Mouse (Mus musculus) forebrain, embryonic 14.5 days (tissue): ENCODE results near the gene Tmem14a. TPM values are rescaled to one million over a fixed set of nuclear protein-coding genes. Genes with fewer than 3 reads are reported as not detected.
"Not testable (repeated sequence)": the region's sequence is repeated elsewhere in the genome, so short reads cannot be mapped to it uniquely, and the experiment has no call there.

Experiments used
- ATAC-seq: fragments of 200-750 bp; cut with Nextera tagmentation; 2 replicates; pipeline ENCODE4 v1.8.0; 2017; ENCODE audit warnings: mild to moderate bottlenecking, moderate library complexity
- DNase-seq: peaks from one replicate; pipeline ENCODE4 v3.0.0-alpha.2; 2015; ENCODE audit warnings: low spot score
- H3K27ac ChIP-seq: fragments of 300-500 bp; sonication (generic); 2 replicates; pipeline ENCODE4 v1.5.1; 2014; ENCODE audit warnings: low read depth, mild to moderate bottlenecking, control low read depth, low read length, moderate library complexity
- H3K27me3 ChIP-seq: fragments of 300-500 bp; sonication (generic); replicated peaks from 2 replicates; pipeline ENCODE4 v1.6.1; 2014; ENCODE audit warnings: low read length, control low read depth, mixed read lengths; ENCODE audit not compliant: control insufficient read depth, insufficient read depth
- H3K36me3 ChIP-seq: fragments of 300-500 bp; sonication (generic); 2 replicates; pipeline ENCODE4 v1.6.1; 2014; ENCODE audit warnings: low read length, control low read depth; ENCODE audit not compliant: control insufficient read depth, insufficient read depth
- H3K4me1 ChIP-seq: fragments of 300-500 bp; sonication (generic); 2 replicates; pipeline ENCODE4 v1.6.1; 2014; ENCODE audit warnings: antibody characterized with exemption, low read length, control low read depth; ENCODE audit not compliant: control insufficient read depth, insufficient read depth
- H3K4me2 ChIP-seq: fragments of 300-500 bp; sonication (generic); 2 replicates; pipeline ENCODE4 v1.6.1; 2014; ENCODE audit warnings: mild to moderate bottlenecking, control low read depth, low read length
- H3K4me3 ChIP-seq: fragments of 300-500 bp; sonication (generic); 2 replicates; pipeline ENCODE4 v1.5.1; 2014; ENCODE audit warnings: low read depth, low read length, control low read depth
- H3K9ac ChIP-seq: fragments of 300-500 bp; sonication (generic); 2 replicates; pipeline ENCODE4 v1.6.1; 2014; ENCODE audit warnings: mild to moderate bottlenecking, low read length, control low read depth, moderate library complexity
- H3K9me3 ChIP-seq: fragments of 300-500 bp; sonication (generic); replicated peaks from 2 replicates; pipeline ENCODE4 v1.6.1; 2016; ENCODE audit warnings: low read length, control low read depth, mixed read lengths; ENCODE audit not compliant: control insufficient read depth
- WGBS: fragments of 180-500 bp; shearing (Covaris S2); extraction: QIAGEN DNeasy Blood & Tissue Kit; methylation state at CpG from one replicate; pipeline ENCODE4 v1.1.7; 2014; 5-methylcytosine and 5-hydroxymethylcytosine counted together
- polyA plus RNA-seq: library from polyadenylated mRNA; unstranded; fragments of >200 nt; fragmentation: Nextera tagmentation; extraction: Ambion mirVana; gene quantifications from 2 replicates; pipeline ENCODE4 v1.2.1, GENCODE M21; 2014

Tmem14a gene
- polyA plus RNA-seq: 15.9 and 17.8 TPM in 2 replicates

DNA sequence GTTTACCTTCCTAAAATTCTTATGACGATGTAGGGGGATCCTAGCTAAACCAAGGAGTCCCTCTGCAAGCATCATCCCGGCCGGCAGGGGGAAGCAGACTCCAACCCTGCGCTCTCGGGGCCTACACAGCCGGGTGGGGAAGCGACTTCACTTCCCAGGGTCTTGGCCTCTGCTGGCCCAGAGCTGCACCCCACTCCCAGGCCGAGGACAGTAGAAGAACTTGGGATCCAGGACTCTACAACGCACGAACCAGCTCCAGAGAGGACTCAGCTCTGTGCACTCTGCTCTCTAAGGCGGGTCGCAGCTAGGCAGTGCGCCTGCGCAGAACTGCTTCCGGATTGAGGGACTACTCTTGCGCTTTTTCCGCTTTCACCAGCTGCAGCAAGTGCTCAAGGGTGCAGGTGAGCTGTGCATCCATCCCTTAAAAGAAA, at the start of gene Tmem14a:
Gene Tmem14a, plus strand, starts transcription at position 87 of the 431 bp plus-strand sequence.
- WGBS: under 1% methylated on average over 17 of the region's 17 CpGs
- ATAC-seq (peak; percentile 98), DNase-seq (peak; percentile 94)
- H3K9ac ChIP-seq: peak within 1 kb of the TSS; percentile 83
- peak within 1 kb of the TSS; percentile 58 for H3K4me3 ChIP-seq
- H3K27me3 ChIP-seq: no peaks in the 10 kb centered on the region
- H3K4me2 ChIP-seq: peak within 1 kb of the TSS; percentile 61
- H3K4me1 ChIP-seq: 0 out of 2 replicates have a peak, but pooled peaks cover 3% of the 10 kb centered on the region
- no peaks in the 10 kb centered on the region for H3K36me3 ChIP-seq
- no peaks in the 10 kb centered on the region for H3K9me3 ChIP-seq
- peak within 1 kb of the TSS; percentile 44; the same call in 1 of the 2 replicates for H3K27ac ChIP-seq

GRCm38 (mm10) chr1:21185196-21185595, 33.2 kb upstream of the Tmem14a start:
- Histone ChIP-seq H3K27ac (no peak overlapping the region), H3K4me2 (no peak overlapping the region), H3K36me3 (no peaks in the 10 kb centered on the region), H3K9me3 (no peaks in the 10 kb centered on the region), H3K4me1 (no peaks in the 10 kb centered on the region), H3K27me3 (no peaks in the 10 kb centered on the region), H3K4me3 (no peak overlapping the region), H3K9ac (no peak overlapping the region)
- 97% methylated on average over 6 of the region's 6 CpGs for WGBS
- ATAC-seq: no peak
- no peak for DNase-seq

- 82% methylated on average over 1 of the region's 1 CpGs for WGBS
- no peak overlapping the region for H3K4me2 ChIP-seq
- H3K27ac ChIP-seq: no peak overlapping the region
- no peak for DNase-seq
- H3K27me3 ChIP-seq: no peaks in the 10 kb centered on the region
- H3K4me1 ChIP-seq: no peaks in the 10 kb centered on the region
- no peak overlapping the region for H3K4me3 ChIP-seq
- H3K9ac ChIP-seq: no peak overlapping the region
- no peaks in the 10 kb centered on the region for H3K36me3 ChIP-seq
- no peak for ATAC-seq
- no peaks in the 10 kb centered on the region for H3K9me3 ChIP-seq
These were observed 12.1 kb upstream of the Tmem14a start for GRCm38 (mm10) chr1:21206241-21206640.

DNA sequence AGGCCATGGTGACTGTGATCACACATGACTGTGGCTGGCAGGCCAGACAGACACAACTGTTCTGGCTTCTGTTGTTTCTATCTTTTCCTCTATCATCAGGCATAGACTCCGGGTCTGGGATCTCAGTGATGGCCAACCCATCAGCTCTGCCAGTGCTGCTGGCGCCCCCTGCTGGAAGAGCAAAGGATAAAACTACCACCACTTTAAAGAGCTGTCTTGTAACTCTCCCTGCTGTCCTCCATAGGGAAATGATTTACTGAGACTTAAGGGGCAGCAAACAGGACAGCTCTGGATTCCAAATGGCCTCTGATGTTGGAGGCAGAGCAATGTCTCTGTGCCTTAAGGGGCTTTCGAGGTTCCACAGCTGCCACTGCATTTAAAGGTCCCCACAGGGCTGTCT, 4.8 kb upstream of the Tmem14a start:
- H3K27me3 ChIP-seq, H3K27ac ChIP-seq, H3K4me2 ChIP-seq, H3K9ac ChIP-seq, H3K4me1 ChIP-seq, H3K9me3 ChIP-seq, H3K4me3 ChIP-seq, H3K36me3 ChIP-seq, DNase-seq, ATAC-seq: not testable (repeated sequence)
- 23% methylated on average over 3 of the region's 3 CpGs for WGBS

DNA sequence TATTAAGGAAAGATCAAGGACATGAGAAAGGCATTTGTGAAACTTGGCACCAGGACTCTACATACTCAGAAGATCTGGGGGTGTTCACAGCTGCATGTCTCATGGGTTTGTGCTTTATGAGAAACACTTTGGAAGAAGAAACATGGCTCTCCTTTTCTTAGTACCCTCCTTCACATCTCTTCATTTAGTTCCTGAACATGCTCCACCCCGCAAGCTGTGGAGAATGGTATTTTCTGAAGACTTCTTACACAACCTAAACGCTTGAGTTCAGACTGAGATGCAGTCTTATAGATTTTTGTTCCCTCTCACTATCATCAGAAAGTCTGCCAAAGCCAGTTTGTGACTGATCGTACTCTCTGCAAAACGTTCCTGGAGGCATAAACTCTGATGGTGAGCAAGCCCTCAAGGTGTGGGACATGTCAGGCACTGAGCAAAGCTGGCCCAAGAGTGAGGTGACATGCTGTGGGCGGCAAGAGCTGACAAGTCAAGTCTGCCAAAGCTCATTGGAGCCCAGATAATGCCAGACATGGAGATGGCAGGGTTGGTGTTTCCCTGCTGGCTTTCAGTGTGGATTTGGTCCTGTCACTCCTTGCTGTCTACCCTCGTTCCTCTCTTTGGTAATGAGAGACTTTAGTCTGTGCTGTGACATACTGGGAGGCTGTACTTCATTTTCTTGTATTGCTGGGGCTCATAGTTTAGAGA, 4.2 kb upstream of the Tmem14a start:
- H3K36me3 ChIP-seq, H3K27ac ChIP-seq, H3K4me1 ChIP-seq, H3K9ac ChIP-seq, ATAC-seq, H3K9me3 ChIP-seq, H3K27me3 ChIP-seq, DNase-seq, H3K4me2 ChIP-seq, H3K4me3 ChIP-seq: not testable (repeated sequence)
- 77% methylated on average over 6 of the region's 6 CpGs for WGBS

DNA sequence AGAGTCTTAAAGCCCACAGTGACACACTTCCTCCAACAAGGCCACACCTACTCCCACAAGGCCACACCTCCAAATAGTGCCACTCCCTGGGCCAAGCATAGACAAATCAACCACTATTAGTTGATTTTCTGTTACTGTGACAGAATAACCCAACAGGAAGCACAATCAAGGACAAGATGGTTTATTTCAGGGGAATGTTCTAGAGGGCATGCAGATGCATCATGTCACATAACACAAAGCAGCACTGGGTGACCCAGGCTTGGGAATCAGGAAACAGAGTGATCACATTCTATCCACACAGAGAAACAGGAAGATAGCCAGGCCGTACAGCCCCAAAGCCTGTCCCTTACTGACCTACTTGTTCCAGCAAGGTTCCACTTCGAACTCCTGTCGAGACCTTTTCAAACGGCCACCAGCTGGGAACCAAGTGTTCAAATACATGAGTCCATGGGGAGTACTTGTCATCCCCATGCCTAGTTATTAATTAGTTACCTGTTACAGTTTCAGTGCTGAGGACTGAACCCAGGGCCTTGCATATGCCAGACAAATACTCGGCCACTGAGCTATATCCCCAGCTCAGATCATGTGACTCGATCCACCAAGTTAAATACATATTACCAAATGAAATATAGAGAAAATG, 9.5 kb downstream of the Tmem14a start:
- no peak overlapping the region for H3K27ac ChIP-seq
- no peaks in the 10 kb centered on the region for H3K9me3 ChIP-seq
- ATAC-seq: no peak
- no peak overlapping the region for H3K4me2 ChIP-seq
- H3K36me3 ChIP-seq: 0 out of 2 replicates have a peak, but pooled peaks cover 10% of the 10 kb centered on the region
- H3K27me3 ChIP-seq: no peaks in the 10 kb centered on the region
- no peak for DNase-seq
- H3K4me1 ChIP-seq: no peaks in the 10 kb centered on the region
- H3K4me3 ChIP-seq: no peak overlapping the region
- WGBS: 85% methylated on average over 6 of the region's 6 CpGs
- no peak overlapping the region for H3K9ac ChIP-seq

DNA sequence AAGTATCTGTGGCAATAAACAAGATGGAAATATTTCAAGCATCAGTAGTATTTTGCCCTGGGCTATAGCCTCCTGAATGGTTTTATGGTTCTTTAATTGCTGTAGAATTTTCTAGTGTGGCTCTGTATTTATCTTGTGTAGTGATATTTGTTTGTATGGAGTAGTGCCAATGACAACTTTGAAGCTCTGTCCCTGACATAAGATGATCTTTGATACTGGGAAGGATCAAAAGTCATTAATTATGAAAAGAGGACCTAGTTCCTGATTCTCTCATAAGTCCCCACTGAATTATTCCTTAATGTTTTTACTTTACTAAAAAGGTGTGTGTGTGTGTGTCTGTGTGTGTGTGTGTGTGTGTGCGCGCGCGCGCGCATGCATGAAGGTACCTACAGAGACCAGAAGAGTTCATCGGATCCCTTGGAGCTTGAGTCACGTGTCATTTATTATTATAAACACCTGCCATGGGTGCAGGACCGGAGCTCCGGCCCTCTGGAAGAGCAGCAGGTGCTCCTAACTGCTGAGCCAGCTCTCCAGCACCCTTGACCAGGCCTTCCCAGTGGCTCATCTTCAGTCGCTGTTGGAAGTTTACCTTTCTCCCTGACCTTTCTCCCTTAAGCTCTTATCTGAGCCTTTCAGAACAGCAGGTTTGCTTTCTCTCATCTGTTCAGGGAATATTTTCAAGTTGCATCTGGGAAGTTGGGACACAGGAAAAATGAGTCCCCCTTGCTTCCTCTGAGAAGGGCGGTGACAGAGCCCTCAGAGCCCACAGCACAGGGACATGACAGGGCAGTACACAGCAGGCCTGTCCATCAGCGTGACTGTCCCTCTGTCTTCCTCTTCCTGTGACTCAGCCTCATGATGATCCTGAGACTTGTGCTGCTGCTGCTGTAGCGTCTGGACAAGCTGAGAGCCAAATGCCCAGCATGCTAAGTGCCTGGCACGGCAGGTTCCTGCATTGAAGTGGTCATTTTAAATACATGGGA, 10.7 kb downstream of the Tmem14a start:
- not testable (repeated sequence) for ATAC-seq, H3K9ac ChIP-seq, H3K27me3 ChIP-seq, H3K9me3 ChIP-seq, H3K4me2 ChIP-seq, H3K27ac ChIP-seq, H3K4me3 ChIP-seq, H3K4me1 ChIP-seq, DNase-seq
- H3K36me3 ChIP-seq: 0 out of 2 replicates have a peak, but pooled peaks cover 10% of the 10 kb centered on the region
- WGBS: 83% methylated on average over 15 of the region's 15 CpGs

- 75% methylated on average over 2 of the region's 2 CpGs for WGBS
- H3K27ac ChIP-seq: no peak overlapping the region
- H3K36me3 ChIP-seq: 0 out of 2 replicates have a peak, but pooled peaks cover 10% of the 10 kb centered on the region
- no peaks in the 10 kb centered on the region for H3K27me3 ChIP-seq
- no peaks in the 10 kb centered on the region for H3K9me3 ChIP-seq
- ATAC-seq (no peak), DNase-seq (no peak)
- no peak overlapping the region for H3K4me2 ChIP-seq
- H3K4me1 ChIP-seq: no peaks in the 10 kb centered on the region
- no peak overlapping the region for H3K9ac ChIP-seq
- no peak overlapping the region for H3K4me3 ChIP-seq
These were observed 12.0 kb downstream of the Tmem14a start for GRCm38 (mm10) chr1:21230376-21230775.
